Comparison of ENCODE assay signal across 8 mouse cellular contexts in genomic region chr15:102470183-102470604, GRCm38 (mm10). TPM values are rescaled to one million over a fixed set of nuclear protein-coding genes. Genes with fewer than 3 reads are reported as not detected.
A peak's percentile ranks its signal among the peaks of the same experiment; 100 is the strongest.
DNase-seq lines count a peak whose midpoint lies in the region; ATAC-seq lines count a peak whose summit lies in the region.

Gene Pcbp2 (plus strand): TSS chr15:102470539.

- H3K36me3 ChIP-seq in hindbrain, embryonic 14.5 days (replicated peaks; ENCODE audit: control insufficient read depth, insufficient read depth): peaks cover 18% of the 10 kb centered on the region

- H3K27ac ChIP-seq in hindbrain, embryonic 14.5 days: peak within 1 kb of the TSS; percentile 90

- peaks cover 16% of the 10 kb centered on the region for H3K4me1 ChIP-seq in hindbrain, embryonic 14.5 days (replicated peaks; ENCODE audit: control insufficient read depth, insufficient read depth, low read length)

- H3K9me3 ChIP-seq in hindbrain, embryonic 14.5 days (ENCODE audit: control insufficient read depth, low read length): no peaks in the 10 kb centered on the region

- DNase-seq in R1 (ENCODE audit: low read depth, low spot score): peak; percentile 98
- peak; percentile 96 to 98 for DNase-seq in cerebellum, postnatal 25 days
- peak; percentile 85 to 89 for DNase-seq in frontal cortex, postnatal 25 days (ENCODE audit: low spot score in 2 of 2)
- DNase-seq in hindbrain, embryonic 14.5 days (ENCODE audit: low spot score): peak; percentile 97
- peak; percentile 96 to 97 for DNase-seq in layer of hippocampus, postnatal 36 days
- peak; percentile 97 for DNase-seq in lung, postnatal 36 days
- DNase-seq in retina, postnatal 1 day: peak; percentile 99
- DNase-seq in urinary bladder, adult 18-20 months (ENCODE audit: low spot score in 2 of 2): peak; percentile 80 to 95

- H3K27me3 ChIP-seq in hindbrain, embryonic 14.5 days (ENCODE audit: control insufficient read depth, insufficient read depth, low read length): no peaks in the 10 kb centered on the region

- peak within 1 kb of the TSS; percentile 80 for H3K9ac ChIP-seq in hindbrain, embryonic 14.5 days

- peak within 1 kb of the TSS; percentile 72 for H3K4me2 ChIP-seq in hindbrain, embryonic 14.5 days (replicated peaks)

- under 1% methylated on average over 31 of the region's 40 CpGs for WGBS in hindbrain, embryonic 14.5 days

- ATAC-seq in hindbrain, embryonic 14.5 days (ENCODE audit: low FRiP score): peak; percentile 99

- peak within 1 kb of the TSS; percentile 60 for H3K4me3 ChIP-seq in hindbrain, embryonic 14.5 days (replicated peaks; ENCODE audit: low read length)

RNA-seq across cellular contexts. Expression of gene Pcbp2, which starts in this region (rescaled TPM):
- 158 and 166 TPM in 2 replicates for polyA plus RNA-seq in hindbrain, embryonic 14.5 days (2014; fragmentation: Nextera tagmentation; extraction: Ambion mirVana)
- 100 to 1,000 TPM; 448 to 513 TPM for total RNA-seq in layer of hippocampus, postnatal 36 days (2021)

Comparison
In these comparisons a context has a peak if more than half of its experiments do, and no peak if none do; other contexts are left out.
1. Peak in every context shown above with its lines: DNase-seq, ATAC-seq, H3K4me3 ChIP-seq and H3K27ac ChIP-seq.